Mouse (Mus musculus) splenic B cell, adult 2 months (primary cell): ENCODE measurements around the gene Snd1.

ENCODE experiments used
- DNase-seq: peaks from one replicate; pipeline ENCODE4 v3.0.0-alpha.2; 2011; ENCODE audit warnings: low read depth, low spot score
- H3K27me3 ChIP-seq: 2 replicates; pipeline ENCODE4 v1.6.1; 2012; ENCODE audit warnings: mild to moderate bottlenecking, low read length, moderate library complexity, mixed read lengths; ENCODE audit not compliant: control insufficient read depth, poor library complexity, insufficient read depth, severe bottlenecking
- H3K36me3 ChIP-seq: 2 replicates; pipeline ENCODE4 v1.6.1; 2012; ENCODE audit warnings: mild to moderate bottlenecking, low read length, moderate library complexity, mixed read lengths; ENCODE audit not compliant: control insufficient read depth, poor library complexity, insufficient read depth, severe bottlenecking

Snd1 gene

DNA sequence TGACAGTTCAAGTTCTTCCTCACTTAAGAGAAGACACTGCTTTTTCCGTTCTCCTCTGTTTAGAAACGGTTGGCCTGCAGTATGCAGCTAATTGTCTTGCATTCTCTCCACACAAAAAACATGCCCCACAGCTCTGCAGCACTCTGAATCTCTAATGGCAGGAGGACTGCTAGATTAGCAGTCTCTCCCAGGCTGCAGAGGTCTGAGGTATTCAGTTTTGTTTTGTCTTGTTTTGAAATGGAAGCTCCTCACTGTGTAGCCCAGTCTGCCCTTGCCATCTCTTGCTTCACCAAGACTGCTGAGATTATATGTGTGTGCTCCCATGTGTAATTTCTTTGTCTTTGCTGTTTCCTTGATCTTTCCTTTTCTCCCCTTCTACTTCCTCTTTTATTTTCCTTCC lies 254.7 kb downstream of the Snd1 start:
- Histone ChIP-seq H3K27me3 (no peaks in the 10 kb centered on the region; the same call in 1 of the 2 replicates), H3K36me3 (no peaks in the 10 kb centered on the region)
- DNase-seq = no peak

DNA sequence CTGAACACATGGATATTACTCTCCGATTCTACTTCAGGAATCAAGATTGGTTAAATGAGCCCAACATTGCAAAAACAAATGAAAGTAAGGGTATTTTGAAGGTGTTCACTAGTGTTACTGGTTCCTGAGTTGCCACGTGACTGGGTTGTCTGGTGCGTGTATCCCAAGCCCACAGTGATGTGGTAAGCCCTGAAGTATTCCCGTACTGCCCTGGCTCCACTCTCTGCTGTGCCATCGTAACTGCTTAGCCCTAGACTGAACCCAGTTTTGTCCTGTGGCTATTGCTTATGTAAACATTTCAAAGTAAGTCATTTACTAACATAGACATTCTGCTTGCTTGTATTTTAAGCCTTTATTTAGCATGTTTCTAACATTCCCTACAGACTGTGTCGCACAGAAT lies 256.3 kb downstream of the Snd1 start:
- Histone ChIP-seq H3K36me3 (no peaks in the 10 kb centered on the region), H3K27me3 (no peaks in the 10 kb centered on the region; the same call in 1 of the 2 replicates)
- DNase-seq = no peak

GRCm38 (mm10) chr6:28733884-28734647 lies 259.1 kb downstream of the Snd1 start:
- no peak for DNase-seq
- H3K27me3 ChIP-seq = no peaks in the 10 kb centered on the region; the same call in 1 of the 2 replicates

DNA sequence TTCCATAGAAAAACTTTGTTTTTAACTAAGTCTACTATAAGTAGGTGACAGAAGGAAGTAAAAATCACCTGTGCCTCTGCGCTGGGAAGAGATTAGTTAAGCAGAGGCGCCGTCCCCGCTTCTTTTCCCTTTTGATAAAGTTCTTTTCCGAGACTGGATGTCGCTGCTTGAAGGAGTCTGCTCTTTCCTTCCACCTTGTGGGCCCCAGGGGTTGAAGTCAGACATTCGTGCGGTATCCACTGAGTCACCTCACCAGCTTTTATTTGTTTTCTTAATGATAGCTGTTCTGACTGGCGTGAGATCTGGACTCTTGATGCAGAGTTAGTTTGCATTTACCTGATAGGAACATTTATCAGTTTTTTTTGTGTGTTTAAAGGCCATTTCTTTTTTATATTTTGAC lies 260.2 kb downstream of the Snd1 start:
- DNase-seq = no peak
- H3K27me3 ChIP-seq = no peaks in the 10 kb centered on the region; the same call in 1 of the 2 replicates
- H3K36me3 ChIP-seq = no peaks in the 10 kb centered on the region

More at GRCm38 (mm10) chr6:28733884-28734647, 259.1 kb downstream of the Snd1 start:
- H3K36me3 ChIP-seq = no peaks in the 10 kb centered on the region

- DNase-seq = no peak
- Histone ChIP-seq H3K27me3 (no peaks in the 10 kb centered on the region; the same call in 1 of the 2 replicates), H3K36me3 (no peaks in the 10 kb centered on the region)
Observed at GRCm38 (mm10) chr6:28736665-28737064, 261.7 kb downstream of the Snd1 start.

- no peak for DNase-seq
- H3K27me3 ChIP-seq = no peaks in the 10 kb centered on the region
Observed at GRCm38 (mm10) chr6:28737601-28738000, 262.7 kb downstream of the Snd1 start.

GRCm38 (mm10) chr6:28743586-28743985 lies 268.6 kb downstream of the Snd1 start:
- DNase-seq = no peak
- Histone ChIP-seq H3K36me3 (0 out of 2 replicates have a peak, but pooled peaks cover 2% of the 10 kb centered on the region), H3K27me3 (no peaks in the 10 kb centered on the region)

More at GRCm38 (mm10) chr6:28737601-28738000, 262.7 kb downstream of the Snd1 start:
- no peaks in the 10 kb centered on the region for H3K36me3 ChIP-seq

DNA sequence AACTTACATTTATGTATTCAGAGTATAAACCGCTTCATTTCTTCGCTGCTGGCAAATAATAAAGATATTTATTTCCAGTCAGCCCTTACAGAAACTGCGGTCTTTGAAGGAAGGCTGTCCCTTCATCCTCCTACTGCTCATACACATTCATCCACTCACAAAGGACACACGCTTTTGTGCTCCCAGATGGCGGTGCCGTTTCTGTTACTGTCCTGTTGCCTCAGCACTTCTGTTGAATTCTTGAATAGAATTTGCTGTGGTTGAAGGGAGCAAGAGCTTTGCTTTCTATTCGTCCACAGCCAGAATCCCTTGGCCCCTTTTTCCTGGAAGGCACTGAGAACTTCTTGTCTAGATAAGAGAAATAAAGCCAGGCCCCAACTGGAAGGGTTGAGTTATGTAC lies 270.9 kb downstream of the Snd1 start:
- Histone ChIP-seq H3K27me3 (no peaks in the 10 kb centered on the region), H3K36me3 (0 out of 2 replicates have a peak, but pooled peaks cover 4% of the 10 kb centered on the region)
- no peak for DNase-seq

- 0 out of 2 replicates have a peak, but pooled peaks cover 4% of the 10 kb centered on the region for H3K36me3 ChIP-seq
- no peak for DNase-seq
Observed at GRCm38 (mm10) chr6:28747025-28747424, 272.1 kb downstream of the Snd1 start.

DNA sequence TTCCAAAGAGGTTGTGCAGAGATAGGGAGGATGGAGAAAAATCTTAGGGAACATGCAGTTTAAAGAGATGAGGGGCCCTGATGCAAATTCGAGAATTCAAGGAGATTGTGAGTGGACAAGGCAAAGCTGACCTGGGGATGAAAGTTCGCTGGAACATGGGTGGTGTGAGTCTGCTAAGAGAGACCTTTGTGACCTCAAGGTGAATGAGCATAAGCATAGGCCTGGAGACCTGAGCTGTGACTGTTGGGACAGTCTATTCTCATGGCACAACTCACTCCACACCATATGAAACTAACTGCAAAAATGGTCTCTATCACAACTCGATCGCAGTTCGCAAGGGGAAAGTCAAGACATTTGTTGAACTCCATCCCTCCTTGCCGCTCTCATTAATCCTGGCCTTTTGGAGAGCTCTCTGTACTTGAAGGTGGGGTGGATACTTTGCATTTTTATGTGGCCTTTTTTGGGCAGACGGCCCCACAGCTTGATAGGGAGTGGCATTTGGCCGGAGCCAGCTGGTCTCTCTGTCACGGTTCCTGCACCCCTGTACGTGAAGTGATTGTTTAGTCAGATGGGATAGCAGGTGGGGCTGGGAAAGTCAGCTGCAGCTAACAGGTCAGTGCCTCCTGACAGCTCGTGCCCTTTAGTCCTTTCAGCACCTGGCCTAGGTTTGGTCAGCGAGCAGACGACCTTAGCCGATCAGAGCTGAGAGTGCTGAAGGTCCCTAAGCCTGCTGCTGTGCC lies 273.2 kb downstream of the Snd1 start:
- 0 out of 2 replicates have a peak, but pooled peaks cover 4% of the 10 kb centered on the region for H3K36me3 ChIP-seq
- H3K27me3 ChIP-seq = no peaks in the 10 kb centered on the region
- no peak for DNase-seq

More at GRCm38 (mm10) chr6:28747025-28747424, 272.1 kb downstream of the Snd1 start:
- H3K27me3 ChIP-seq = no peaks in the 10 kb centered on the region

DNA sequence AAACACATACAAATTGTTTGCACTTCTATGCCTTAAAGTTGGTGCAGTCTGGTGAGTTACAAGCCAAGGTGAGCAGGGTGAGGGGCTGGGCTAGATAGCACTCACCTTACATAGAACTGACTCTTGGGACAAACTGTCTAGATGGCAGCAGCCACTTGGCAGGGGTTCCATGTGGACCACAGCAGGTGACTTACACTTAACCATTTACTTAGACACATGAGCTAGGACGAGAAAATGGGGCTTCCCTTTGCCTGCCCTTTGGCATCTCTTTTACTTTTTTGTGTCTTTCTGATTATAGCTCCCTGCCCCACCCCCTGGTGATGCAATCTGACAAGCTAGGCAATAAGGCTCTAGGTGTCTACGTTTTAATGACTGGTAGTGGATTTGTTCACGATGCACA lies 274.3 kb downstream of the Snd1 start:
- no peak for DNase-seq
- Histone ChIP-seq H3K36me3 (0 out of 2 replicates have a peak, but pooled peaks cover 4% of the 10 kb centered on the region), H3K27me3 (no peaks in the 10 kb centered on the region)

DNA sequence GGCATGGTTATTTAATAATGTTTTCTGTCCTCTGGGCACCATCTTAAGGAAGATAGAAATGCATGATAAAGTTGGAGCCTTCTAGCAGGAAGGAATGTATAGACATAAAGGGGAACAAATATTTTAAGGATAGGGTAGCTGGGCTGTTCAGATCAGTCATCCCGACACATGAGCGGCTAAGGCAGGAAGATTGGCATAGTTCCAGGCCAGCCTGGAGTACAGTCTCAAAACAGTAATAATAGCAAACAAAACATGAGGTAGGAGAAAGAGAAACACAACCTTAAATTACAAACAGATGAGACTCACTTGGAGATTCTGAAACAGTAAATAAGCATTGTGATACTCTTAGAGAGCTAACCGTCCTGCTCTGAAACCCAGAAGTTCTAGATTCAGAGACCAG lies 276.2 kb downstream of the Snd1 start:
- DNase-seq = no peak
- Histone ChIP-seq H3K27me3 (no peaks in the 10 kb centered on the region), H3K36me3 (peaks cover 4% of the 10 kb centered on the region; the same call in 1 of the 2 replicates)

- H3K36me3 ChIP-seq = peaks cover 2% of the 10 kb centered on the region; the same call in 1 of the 2 replicates
- no peak for DNase-seq
- no peaks in the 10 kb centered on the region for H3K27me3 ChIP-seq
Observed at GRCm38 (mm10) chr6:28753217-28753616, 278.3 kb downstream of the Snd1 start.

DNA sequence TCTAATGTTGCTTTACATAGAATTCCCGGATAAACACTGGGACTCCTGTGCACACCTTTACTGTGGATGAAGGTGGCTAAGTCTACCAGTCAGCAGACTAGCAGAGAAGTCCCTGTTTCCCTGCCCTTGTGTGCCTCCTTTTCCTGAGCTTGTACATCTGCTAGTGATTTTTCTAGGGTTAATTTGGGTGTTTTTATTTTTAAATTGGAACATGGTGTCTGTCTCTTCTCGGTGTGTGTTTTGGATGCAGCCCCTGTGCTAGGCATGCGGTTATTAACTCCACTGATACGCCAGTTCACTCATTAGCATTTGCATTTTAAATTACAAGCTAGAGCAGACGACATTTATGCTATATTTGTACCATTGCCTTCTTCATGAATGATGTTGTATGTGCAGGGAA lies 278.7 kb downstream of the Snd1 start:
- no peak for DNase-seq
- Histone ChIP-seq H3K27me3 (no peaks in the 10 kb centered on the region), H3K36me3 (peaks cover 2% of the 10 kb centered on the region; the same call in 1 of the 2 replicates)
